Mouse (Mus musculus) stomach, embryonic 15.5 days (tissue): Measurements from ENCODE around the gene Cox19. TPM values are rescaled to one million over a fixed set of nuclear protein-coding genes. Genes with fewer than 3 reads are reported as not detected.
A peak's percentile ranks its signal among the peaks of the same experiment; 100 is the strongest.

ENCODE experiments used
- ATAC-seq: fragments of 200-750 bp; cut with Nextera tagmentation; 2 replicates; pipeline ENCODE4 v1.8.0; 2017; ENCODE audit warnings: low read depth, moderate number of reproducible peaks, moderate TSS enrichment; ENCODE audit not compliant: insufficient read depth, low FRiP score
- H3K27ac ChIP-seq: fragments of 300-500 bp; sonication (generic); 2 replicates; pipeline ENCODE4 v1.5.1; 2015; ENCODE audit warnings: mild to moderate bottlenecking, inconsistent platforms
- H3K27me3 ChIP-seq: fragments of 300-500 bp; sonication (generic); replicated peaks from 2 replicates; pipeline ENCODE4 v1.6.1; 2015; ENCODE audit warnings: inconsistent platforms
- H3K36me3 ChIP-seq: fragments of 300-500 bp; sonication (generic); 2 replicates; pipeline ENCODE4 v1.6.1; 2015; ENCODE audit warnings: inconsistent platforms
- H3K4me1 ChIP-seq: fragments of 300-500 bp; sonication (generic); 2 replicates; pipeline ENCODE4 v1.6.1; 2015; ENCODE audit warnings: inconsistent platforms
- H3K4me2 ChIP-seq: fragments of 300-500 bp; sonication (generic); 2 replicates; pipeline ENCODE4 v1.6.1; 2015; ENCODE audit warnings: mild to moderate bottlenecking, inconsistent platforms
- H3K4me3 ChIP-seq: fragments of 300-500 bp; sonication (generic); replicated peaks from 2 replicates; pipeline ENCODE4 v1.5.1; 2015; ENCODE audit warnings: inconsistent platforms
- H3K9ac ChIP-seq: fragments of 300-500 bp; sonication (generic); 2 replicates; pipeline ENCODE4 v1.6.1; 2015; ENCODE audit warnings: inconsistent platforms
- H3K9me3 ChIP-seq: fragments of 300-500 bp; sonication (generic); 2 replicates; pipeline ENCODE4 v1.6.1; 2016; ENCODE audit warnings: inconsistent platforms
- WGBS: fragments of 180-500 bp; shearing (Covaris S2); methylation state at CpG from one replicate; pipeline ENCODE4 v1.1.7; 2015; 5-methylcytosine and 5-hydroxymethylcytosine counted together
- polyA plus RNA-seq: library from polyadenylated mRNA; unstranded; fragments of >200 nt; fragmentation: Nextera tagmentation; extraction: Ambion mirVana; gene quantifications from 2 replicates; pipeline ENCODE4 v1.2.1, GENCODE M21; 2015

The Cox19 gene
- polyA plus RNA-seq, 1 experiment from 2014 or later = 115 TPM

DNA sequence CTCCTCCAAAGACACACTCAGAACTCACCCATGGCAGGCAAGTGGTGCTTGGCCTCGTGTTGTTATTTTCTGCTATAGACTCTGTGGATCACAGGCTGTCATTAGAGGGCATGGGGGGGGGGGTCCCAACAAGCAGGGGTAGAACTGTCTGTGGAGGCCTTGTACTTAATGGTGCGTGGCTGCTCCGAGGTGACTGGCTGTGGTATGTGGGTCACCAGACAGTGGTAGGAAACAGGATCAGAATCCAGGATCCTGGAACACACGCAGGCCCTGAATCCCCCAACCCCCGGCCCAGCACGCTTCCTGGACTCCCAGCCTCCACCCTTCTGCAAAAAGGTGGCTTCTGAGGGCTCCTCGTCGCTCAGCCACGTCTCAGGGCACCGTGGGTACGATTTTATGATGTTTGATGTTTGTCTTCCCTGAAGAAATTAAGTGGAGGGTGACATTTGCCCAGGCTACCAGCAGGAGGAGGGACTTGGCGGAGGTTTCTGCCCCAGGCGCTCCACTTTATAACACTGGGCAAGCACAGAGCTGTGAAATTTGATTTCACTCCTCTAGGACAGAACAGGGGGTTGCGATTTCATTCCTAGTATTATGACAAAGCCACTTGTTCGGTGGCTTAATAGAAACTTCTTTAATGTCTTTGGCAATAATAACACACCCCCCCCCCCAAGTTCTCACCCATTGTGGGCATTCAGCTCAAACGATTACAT is 17.8 kb downstream of the Cox19 start:
- H3K4me1 ChIP-seq = peaks cover 3% of the 10 kb centered on the region; the same call in 1 of the 2 replicates
- WGBS = 81% methylated on average over 16 of the region's 16 CpGs
- no peaks in the 10 kb centered on the region for H3K27me3 ChIP-seq
- H3K4me3 ChIP-seq = no peak overlapping the region
- no peaks in the 10 kb centered on the region for H3K9me3 ChIP-seq
- ATAC-seq = no peak
- peaks cover 18% of the 10 kb centered on the region for H3K36me3 ChIP-seq
- H3K27ac ChIP-seq = peak overlapping the region; percentile 79
- H3K4me2 ChIP-seq = no peak overlapping the region
- no peak overlapping the region for H3K9ac ChIP-seq

DNA sequence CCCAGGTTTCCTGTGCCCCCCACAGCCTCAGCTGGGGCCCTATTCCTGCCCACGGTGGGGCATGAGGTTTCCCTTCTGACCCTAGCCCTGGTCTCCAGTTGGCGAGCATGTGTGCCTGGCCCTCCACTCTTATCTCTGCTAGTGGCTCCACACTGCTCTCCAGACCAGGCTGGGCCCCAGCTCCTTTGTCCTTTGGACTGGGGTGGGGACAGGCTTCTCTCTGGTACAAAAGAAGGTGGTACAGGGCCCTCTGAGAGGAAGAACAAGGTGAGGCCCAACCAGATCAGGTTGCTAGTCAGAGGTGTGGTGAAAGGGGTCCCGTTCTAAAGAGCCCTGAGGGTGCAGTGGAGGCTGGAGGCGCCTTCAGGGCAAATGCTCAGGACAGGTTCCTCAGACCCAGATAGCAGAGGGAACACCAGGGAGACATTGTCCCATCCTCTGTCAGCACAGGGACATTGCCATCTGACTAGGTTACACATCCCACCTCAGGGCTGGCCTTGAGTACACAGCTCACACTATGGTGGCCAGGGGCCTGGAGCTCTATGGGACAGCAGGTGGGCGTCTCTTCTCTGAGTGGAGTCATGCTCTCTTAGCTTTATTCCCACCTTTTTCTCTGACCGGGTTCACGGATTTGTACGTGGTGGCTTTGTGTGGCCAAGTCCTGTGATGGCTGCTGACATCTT is 18.5 kb downstream of the Cox19 start:
- Histone ChIP-seq H3K9me3 (no peaks in the 10 kb centered on the region), H3K4me1 (peaks cover 3% of the 10 kb centered on the region; the same call in 1 of the 2 replicates), H3K9ac (no peak overlapping the region), H3K27me3 (no peaks in the 10 kb centered on the region), H3K27ac (peak overlapping the region; percentile 79), H3K4me3 (no peak overlapping the region), H3K36me3 (peaks cover 11% of the 10 kb centered on the region; the same call in 1 of the 2 replicates), H3K4me2 (no peak overlapping the region)
- 77% methylated on average over 8 of the region's 8 CpGs for WGBS
- peak; percentile 85 for ATAC-seq

DNA sequence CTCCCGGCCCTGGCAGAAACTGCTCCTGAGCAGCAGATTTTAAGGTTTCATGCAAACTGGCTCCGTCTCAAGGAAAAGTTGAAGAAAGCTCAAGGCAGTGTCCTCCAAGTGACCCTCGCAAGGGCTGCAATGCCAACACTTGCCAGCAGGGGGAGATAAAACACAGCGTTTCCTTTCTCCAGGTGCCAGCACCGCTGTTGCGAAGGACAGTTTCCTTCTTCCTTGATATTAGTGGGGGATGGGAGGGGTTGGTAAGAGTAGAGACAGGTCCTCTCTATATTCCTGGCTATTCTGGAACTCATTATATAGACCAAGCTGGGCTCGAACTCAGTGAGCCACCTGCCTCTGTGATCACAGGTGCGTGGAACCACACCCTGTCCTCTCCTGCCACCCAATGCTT is 19.5 kb downstream of the Cox19 start:
- peak; percentile 5; the same call in 1 of the 2 replicates for ATAC-seq
- Histone ChIP-seq H3K4me2 (no peak overlapping the region), H3K9me3 (no peaks in the 10 kb centered on the region), H3K27me3 (no peaks in the 10 kb centered on the region), H3K9ac (no peak overlapping the region), H3K36me3 (0 out of 2 replicates have a peak, but pooled peaks cover 4% of the 10 kb centered on the region), H3K4me1 (peaks cover 3% of the 10 kb centered on the region; the same call in 1 of the 2 replicates), H3K4me3 (no peak overlapping the region), H3K27ac (peak overlapping the region; percentile 79)
- WGBS = 14% methylated on average over 8 of the region's 8 CpGs

DNA sequence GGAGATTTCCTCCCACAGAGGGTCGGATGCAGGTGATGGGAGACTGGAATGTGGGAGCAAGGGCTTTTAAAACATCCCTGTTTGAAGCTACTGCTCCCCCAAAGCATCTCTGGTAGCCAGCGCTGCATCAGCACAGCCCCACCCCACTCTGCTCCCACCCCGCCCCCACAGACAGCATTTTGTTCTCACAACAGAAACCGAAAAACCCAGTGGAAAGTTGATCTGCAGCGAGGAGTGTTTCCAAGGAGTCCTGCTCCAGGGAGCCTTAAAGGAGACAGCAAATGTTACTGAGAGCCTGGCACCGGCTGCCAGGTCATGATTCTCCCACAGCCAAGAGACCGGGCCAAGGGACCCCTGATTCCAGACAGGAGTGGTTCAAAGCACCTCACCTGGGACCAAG is 20.5 kb downstream of the Cox19 start:
- WGBS = 59% methylated on average over 7 of the region's 7 CpGs
- no peak overlapping the region for H3K9ac ChIP-seq
- H3K27me3 ChIP-seq = no peaks in the 10 kb centered on the region
- no peak overlapping the region for H3K4me2 ChIP-seq
- no peak overlapping the region for H3K4me3 ChIP-seq
- peaks cover 3% of the 10 kb centered on the region for H3K4me1 ChIP-seq
- no peak overlapping the region for H3K27ac ChIP-seq
- no peaks in the 10 kb centered on the region for H3K9me3 ChIP-seq
- ATAC-seq = no peak
- 0 out of 2 replicates have a peak, but pooled peaks cover 4% of the 10 kb centered on the region for H3K36me3 ChIP-seq

DNA sequence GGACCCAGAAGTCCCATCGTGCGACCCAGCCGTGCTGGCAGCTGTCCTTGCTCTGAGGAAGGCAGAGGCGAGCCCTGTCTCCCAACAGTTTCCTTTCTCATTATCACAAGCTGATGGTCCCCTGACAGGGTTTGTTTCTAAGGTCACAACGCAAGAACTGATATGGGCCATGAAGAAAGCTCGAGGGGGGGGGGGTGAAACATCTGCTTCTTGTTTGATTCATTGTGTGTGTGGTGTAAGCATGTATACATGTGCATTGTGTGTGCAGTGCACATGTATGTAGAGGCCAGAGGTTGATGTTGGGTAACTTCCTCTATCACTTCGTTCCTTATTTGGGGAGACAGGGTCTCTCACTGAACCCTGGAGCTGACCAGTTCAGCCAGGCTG is 23.6 kb downstream of the Cox19 start:
- Histone ChIP-seq H3K27me3 (peaks cover 14% of the 10 kb centered on the region), H3K36me3 (no peaks in the 10 kb centered on the region), H3K9me3 (no peaks in the 10 kb centered on the region), H3K4me1 (peaks cover 22% of the 10 kb centered on the region), H3K4me3 (no peak overlapping the region), H3K27ac (no peak overlapping the region), H3K9ac (no peak overlapping the region), H3K4me2 (no peak overlapping the region)
- 69% methylated on average over 7 of the region's 7 CpGs for WGBS
- ATAC-seq = no peak

DNA sequence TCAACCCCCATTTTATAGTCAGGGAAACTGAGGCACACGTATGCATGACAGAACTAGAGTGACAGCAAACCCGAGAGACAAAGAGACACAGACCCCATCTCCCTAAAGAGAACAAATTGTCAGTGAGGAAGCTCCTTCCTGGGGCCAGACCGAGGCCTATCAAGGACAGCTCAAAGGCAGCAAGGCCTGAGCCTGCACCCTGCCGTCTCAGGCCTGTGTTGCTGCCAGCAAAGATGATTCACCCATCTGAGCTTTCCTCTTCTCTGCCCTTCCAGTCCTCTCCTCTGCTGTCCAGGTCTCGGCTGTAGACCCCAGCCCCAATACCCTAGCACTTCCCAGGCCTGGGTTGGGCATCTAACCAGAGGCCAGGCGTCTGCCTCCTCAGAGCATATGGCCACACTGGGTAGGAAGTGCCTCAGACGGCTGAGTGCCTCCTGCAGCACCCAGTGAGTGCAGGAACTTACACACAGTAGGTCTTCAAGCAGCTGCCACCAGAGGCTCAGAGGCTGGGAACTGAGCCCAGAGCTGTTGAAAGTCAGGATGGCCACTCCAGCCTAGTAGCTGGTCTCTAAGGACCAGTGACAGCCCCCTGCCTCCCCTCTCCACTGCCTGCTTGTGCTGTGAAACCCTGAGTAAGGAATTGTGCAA is 24.1 kb downstream of the Cox19 start:
- Histone ChIP-seq H3K4me2 (no peak overlapping the region), H3K9ac (no peak overlapping the region), H3K36me3 (no peaks in the 10 kb centered on the region), H3K27ac (no peak overlapping the region), H3K4me1 (peaks cover 22% of the 10 kb centered on the region), H3K9me3 (no peaks in the 10 kb centered on the region), H3K27me3 (peaks cover 14% of the 10 kb centered on the region), H3K4me3 (no peak overlapping the region)
- no peak for ATAC-seq
- WGBS = 73% methylated on average over 7 of the region's 7 CpGs

DNA sequence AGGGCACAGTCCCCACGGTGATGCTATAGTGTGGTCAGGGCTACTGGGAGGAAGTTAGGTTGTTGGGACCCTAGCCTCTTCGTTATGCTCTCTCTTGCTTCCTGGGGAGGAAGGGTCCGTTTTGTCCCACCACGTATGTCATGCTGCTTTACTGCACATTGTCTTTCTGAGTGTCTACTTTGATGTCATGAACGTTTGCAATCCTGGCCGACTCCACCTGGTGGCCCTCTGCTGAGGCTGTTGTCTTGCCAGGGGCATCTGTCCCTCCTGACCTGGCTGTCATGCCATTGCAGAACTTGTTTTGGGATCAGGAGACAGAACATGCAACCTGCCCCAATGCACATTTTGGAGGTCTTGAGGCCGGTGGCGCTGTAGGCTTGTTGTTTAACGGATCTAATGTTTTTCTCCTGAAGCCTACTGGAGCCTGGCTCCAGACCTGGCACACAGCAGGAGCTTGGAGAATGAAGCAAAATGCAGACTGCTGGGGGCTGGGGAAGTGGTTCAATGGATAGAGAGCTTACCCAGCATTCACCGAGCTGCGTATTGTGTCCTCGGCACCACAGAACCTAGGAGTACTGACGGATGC is 25.0 kb downstream of the Cox19 start:
- H3K27ac ChIP-seq = no peak overlapping the region
- no peak overlapping the region for H3K4me2 ChIP-seq
- WGBS = 64% methylated on average over 13 of the region's 13 CpGs
- H3K9me3 ChIP-seq = no peaks in the 10 kb centered on the region
- H3K9ac ChIP-seq = no peak overlapping the region
- ATAC-seq = no peak
- no peaks in the 10 kb centered on the region for H3K36me3 ChIP-seq
- H3K4me3 ChIP-seq = no peak overlapping the region
- H3K4me1 ChIP-seq = peaks cover 19% of the 10 kb centered on the region
- peaks cover 14% of the 10 kb centered on the region for H3K27me3 ChIP-seq

DNA sequence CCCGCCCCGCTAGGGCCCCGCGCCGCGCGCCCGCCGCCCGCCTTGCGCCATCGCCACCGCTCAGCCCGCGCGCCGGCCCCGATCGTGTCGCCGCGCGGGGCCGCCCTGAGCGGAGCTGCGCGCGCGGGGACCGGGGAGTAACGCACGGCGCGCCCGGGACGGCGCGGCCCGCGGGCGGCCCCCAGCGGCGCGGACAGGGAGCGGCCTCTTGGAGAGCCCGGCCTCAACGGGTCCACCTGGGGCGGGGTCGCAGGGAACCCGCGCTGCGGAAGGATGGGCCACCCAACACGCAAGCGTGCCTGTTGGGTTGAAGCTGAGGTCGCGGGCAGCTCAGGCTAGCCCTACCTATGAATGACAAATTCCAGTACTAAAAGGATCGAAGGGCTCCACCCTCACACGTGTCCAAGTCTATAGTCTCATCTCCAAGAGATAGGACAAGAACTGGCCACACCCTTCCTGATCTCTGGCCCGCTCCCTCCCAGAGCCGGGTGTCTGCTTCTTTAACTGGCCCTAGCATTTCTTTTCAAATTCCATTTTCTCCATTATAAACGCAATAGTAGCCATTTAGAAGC is 25.7 kb downstream of the Cox19 start, which contains the start of gene Adap1:
Adap1 (minus strand) TSS at position 228 of the 572 bp plus-strand sequence.
- Histone ChIP-seq H3K4me1 (peaks cover 19% of the 10 kb centered on the region), H3K27me3 (peaks cover 14% of the 10 kb centered on the region), H3K27ac (no peak within 1 kb of the TSS; the same call in 1 of the 2 replicates), H3K9me3 (no peaks in the 10 kb centered on the region), H3K36me3 (no peaks in the 10 kb centered on the region), H3K4me3 (peak within 1 kb of the TSS; percentile 58), H3K9ac (peak within 1 kb of the TSS; percentile 40), H3K4me2 (peak within 1 kb of the TSS; percentile 92)
- peak; percentile 77 for ATAC-seq
- WGBS = 2% methylated on average over 61 of the region's 61 CpGs

DNA sequence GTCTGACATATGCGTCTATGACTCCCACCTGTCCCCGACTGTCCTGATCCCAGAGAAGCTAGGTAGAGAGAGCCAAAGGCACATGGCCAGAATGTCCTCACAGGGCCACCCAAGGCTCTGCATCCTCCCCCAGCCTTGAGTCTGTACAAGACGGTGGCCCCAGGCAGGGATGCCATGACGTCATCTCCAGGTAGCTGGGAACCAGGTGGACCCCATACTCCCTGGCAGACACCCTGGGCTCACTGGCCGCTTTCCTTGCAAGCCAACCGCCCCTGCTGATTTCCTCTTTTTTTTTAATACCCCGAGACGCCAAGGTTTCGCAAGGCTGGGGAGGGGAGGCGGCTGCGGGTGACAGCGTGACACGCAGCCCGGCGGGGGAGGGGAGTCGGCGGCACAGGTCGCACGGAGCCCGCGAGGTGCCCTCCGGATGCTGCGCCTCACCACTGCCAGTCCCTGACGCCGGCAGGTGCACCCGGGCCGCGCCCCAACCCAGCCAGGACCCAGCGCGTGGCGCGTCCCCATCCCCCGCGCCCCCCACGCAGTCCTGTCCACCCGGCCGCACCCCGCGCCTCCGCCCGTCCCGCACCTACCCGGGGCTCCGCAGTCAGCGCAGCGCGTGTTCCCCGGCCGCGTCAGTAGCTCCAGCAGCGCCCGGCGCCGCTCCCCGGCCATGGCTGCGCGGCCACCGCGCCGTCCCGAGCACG is 26.4 kb downstream of the Cox19 start:
- Histone ChIP-seq H3K9me3 (no peaks in the 10 kb centered on the region), H3K9ac (peak overlapping the region; percentile 40), H3K27me3 (peaks cover 14% of the 10 kb centered on the region), H3K27ac (no peak overlapping the region; the same call in 1 of the 2 replicates), H3K36me3 (no peaks in the 10 kb centered on the region), H3K4me3 (peak overlapping the region; percentile 58), H3K4me1 (peaks cover 19% of the 10 kb centered on the region), H3K4me2 (peak overlapping the region; percentile 92)
- 0 out of 2 replicates have a peak, but pooled peaks have one; percentile 23 for ATAC-seq
- 2% methylated on average over 59 of the region's 62 CpGs for WGBS

DNA sequence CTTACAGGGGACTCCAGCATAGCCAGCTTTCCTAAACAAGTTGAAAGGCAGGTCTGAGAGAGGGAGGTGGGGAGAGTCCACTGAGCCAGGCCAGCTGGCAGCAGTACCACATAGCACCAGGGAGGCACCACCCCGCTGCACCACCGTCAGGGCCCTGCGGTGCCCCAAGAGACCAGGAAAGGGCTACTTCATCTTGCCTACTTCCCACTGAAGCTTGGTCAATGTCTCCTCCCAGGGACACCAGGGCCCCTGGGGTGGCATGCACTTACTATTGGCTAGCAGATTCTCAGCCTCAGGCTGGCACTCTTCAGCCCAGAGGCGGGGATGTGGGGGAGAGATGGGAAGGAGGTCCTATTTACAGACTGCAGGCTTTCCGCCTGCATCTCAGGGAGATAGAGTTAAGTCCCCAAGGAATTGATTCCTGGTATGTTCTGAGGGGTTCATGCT is 27.1 kb downstream of the Cox19 start:
- H3K27ac ChIP-seq = no peak overlapping the region
- H3K4me3 ChIP-seq = peak overlapping the region; percentile 58
- 0 out of 2 replicates have a peak, but pooled peaks have one; percentile 23 for ATAC-seq
- H3K27me3 ChIP-seq = peaks cover 14% of the 10 kb centered on the region
- H3K9me3 ChIP-seq = no peaks in the 10 kb centered on the region
- peak overlapping the region; percentile 92 for H3K4me2 ChIP-seq
- no peaks in the 10 kb centered on the region for H3K36me3 ChIP-seq
- H3K4me1 ChIP-seq = peaks cover 19% of the 10 kb centered on the region
- no peak overlapping the region for H3K9ac ChIP-seq
- WGBS = 54% methylated on average over 5 of the region's 5 CpGs
